Mouse (Mus musculus) intestine, embryonic 15.5 days (tissue): ENCODE measurements around the gene Wnt3a. TPM values are rescaled to one million over a fixed set of nuclear protein-coding genes. Genes with fewer than 3 reads are reported as not detected.

ENCODE experiments used
- ATAC-seq: fragments of 200-750 bp; cut with Nextera tagmentation; 2 replicates; pipeline ENCODE4 v1.8.0; 2017; ENCODE audit warnings: moderate TSS enrichment, moderate library complexity
- H3K27ac ChIP-seq: fragments of 300-500 bp; sonication (generic); 2 replicates; pipeline ENCODE4 v1.5.1; 2015; ENCODE audit warnings: mild to moderate bottlenecking, inconsistent platforms
- H3K27me3 ChIP-seq: fragments of 300-500 bp; sonication (generic); replicated peaks from 2 replicates; pipeline ENCODE4 v1.6.1; 2015; ENCODE audit warnings: inconsistent platforms
- H3K36me3 ChIP-seq: fragments of 300-500 bp; sonication (generic); 2 replicates; pipeline ENCODE4 v1.6.1; 2015; ENCODE audit warnings: inconsistent platforms
- H3K4me1 ChIP-seq: fragments of 300-500 bp; sonication (generic); replicated peaks from 2 replicates; pipeline ENCODE4 v1.6.1; 2015; ENCODE audit warnings: inconsistent platforms
- H3K4me2 ChIP-seq: fragments of 300-500 bp; sonication (generic); replicated peaks from 2 replicates; pipeline ENCODE4 v1.6.1; 2015; ENCODE audit warnings: mild to moderate bottlenecking, inconsistent platforms
- H3K4me3 ChIP-seq: fragments of 300-500 bp; sonication (generic); replicated peaks from 2 replicates; pipeline ENCODE4 v1.5.1; 2015; ENCODE audit warnings: inconsistent platforms
- H3K9ac ChIP-seq: fragments of 300-500 bp; sonication (generic); 2 replicates; pipeline ENCODE4 v1.6.1; 2015; ENCODE audit warnings: inconsistent platforms
- H3K9me3 ChIP-seq: fragments of 300-500 bp; sonication (generic); 2 replicates; pipeline ENCODE4 v1.6.1; 2016; ENCODE audit warnings: inconsistent platforms
- WGBS: fragments of 180-500 bp; shearing (Covaris S2); methylation state at CpG from one replicate; pipeline ENCODE4 v1.1.7; 2015; 5-methylcytosine and 5-hydroxymethylcytosine counted together
- polyA plus RNA-seq: library from polyadenylated mRNA; unstranded; fragments of >200 nt; fragmentation: Nextera tagmentation; extraction: Ambion mirVana; gene quantifications from 2 replicates; pipeline ENCODE4 v1.2.1, GENCODE M21; 2015

Gene Wnt3a
- polyA plus RNA-seq, result not detected in 2 replicates

- Histone ChIP-seq H3K9ac (no peak within 1 kb of the TSS), H3K9me3 (no peaks in the 10 kb centered on the region)
- 3% methylated on average over 39 of the region's 60 CpGs for WGBS
These were observed at the start of gene Wnt3a for GRCm38 (mm10) chr11:59290702-59291303. Wnt3a (minus strand) TSS chr11:59290752.

GRCm38 (mm10) chr11:59338736-59339120, 48.2 kb upstream of the Wnt3a start:
- Histone ChIP-seq H3K4me3 (no peak overlapping the region), H3K4me2 (no peak overlapping the region), H3K27me3 (no peaks in the 10 kb centered on the region), H3K9ac (no peak overlapping the region), H3K36me3 (no peaks in the 10 kb centered on the region), H3K27ac (no peak overlapping the region), H3K9me3 (no peaks in the 10 kb centered on the region), H3K4me1 (peaks cover 9% of the 10 kb centered on the region)
- 83% methylated on average over 2 of the region's 2 CpGs for whole genome bisulfite sequencing
- ATAC-seq, result no peak

More at GRCm38 (mm10) chr11:59290702-59291303, at the start of gene Wnt3a:
- Histone ChIP-seq H3K27me3 (peaks cover 82% of the 10 kb centered on the region), H3K27ac (no peak within 1 kb of the TSS), H3K4me1 (peaks cover 11% of the 10 kb centered on the region), H3K4me2 (peak within 1 kb of the TSS; percentile 61), H3K36me3 (no peaks in the 10 kb centered on the region), H3K4me3 (peak within 1 kb of the TSS; percentile 30)
- ATAC-seq, result no peak

GRCm38 (mm10) chr11:59337955-59338735, 47.6 kb upstream of the Wnt3a start:
- no peaks in the 10 kb centered on the region for H3K9me3 ChIP-seq
- no peak for ATAC-seq
- no peak overlapping the region for H3K4me3 ChIP-seq
- no peaks in the 10 kb centered on the region for H3K36me3 ChIP-seq
- no peak overlapping the region for H3K4me2 ChIP-seq
- no peak overlapping the region for H3K9ac ChIP-seq
- no peak overlapping the region for H3K27ac ChIP-seq
- peaks cover 9% of the 10 kb centered on the region for H3K4me1 ChIP-seq
- 65% methylated on average over 13 of the region's 13 CpGs for WGBS
- no peaks in the 10 kb centered on the region for H3K27me3 ChIP-seq

GRCm38 (mm10) chr11:59336381-59336780, 45.8 kb upstream of the Wnt3a start:
- WGBS, result 6% methylated on average over 1 of the region's 1 CpGs
- Histone ChIP-seq H3K4me1 (peaks cover 13% of the 10 kb centered on the region), H3K9ac (no peak overlapping the region), H3K27me3 (no peaks in the 10 kb centered on the region), H3K4me2 (no peak overlapping the region), H3K36me3 (no peaks in the 10 kb centered on the region), H3K9me3 (no peaks in the 10 kb centered on the region), H3K27ac (no peak overlapping the region), H3K4me3 (no peak overlapping the region)
- ATAC-seq, result peak; percentile 50

- Histone ChIP-seq H3K4me1 (peaks cover 17% of the 10 kb centered on the region), H3K36me3 (no peaks in the 10 kb centered on the region), H3K9me3 (no peaks in the 10 kb centered on the region), H3K4me2 (no peak overlapping the region), H3K27me3 (no peaks in the 10 kb centered on the region), H3K27ac (no peak overlapping the region), H3K4me3 (no peak overlapping the region), H3K9ac (no peak overlapping the region)
- no peak for ATAC-seq
- 46% methylated on average over 2 of the region's 2 CpGs for WGBS
These were observed 45.4 kb upstream of the Wnt3a start for GRCm38 (mm10) chr11:59335942-59336341.

GRCm38 (mm10) chr11:59335150-59335549, 44.6 kb upstream of the Wnt3a start:
- WGBS, result 76% methylated on average over 4 of the region's 4 CpGs
- no peak overlapping the region for H3K27ac ChIP-seq
- no peak for ATAC-seq

GRCm38 (mm10) chr11:59332938-59333337, 42.4 kb upstream of the Wnt3a start:
- no peak for ATAC-seq
- no peaks in the 10 kb centered on the region for H3K27me3 ChIP-seq
- H3K27ac ChIP-seq, result no peak overlapping the region
- H3K9ac ChIP-seq, result no peak overlapping the region
- 42% methylated on average over 9 of the region's 9 CpGs for whole genome bisulfite sequencing
- no peaks in the 10 kb centered on the region for H3K36me3 ChIP-seq
- H3K4me1 ChIP-seq, result peaks cover 19% of the 10 kb centered on the region
- H3K4me2 ChIP-seq, result no peak overlapping the region
- H3K4me3 ChIP-seq, result no peak overlapping the region
- H3K9me3 ChIP-seq, result no peaks in the 10 kb centered on the region

More at GRCm38 (mm10) chr11:59335150-59335549, 44.6 kb upstream of the Wnt3a start:
- Histone ChIP-seq H3K27me3 (no peaks in the 10 kb centered on the region), H3K4me2 (no peak overlapping the region), H3K4me3 (no peak overlapping the region), H3K9me3 (no peaks in the 10 kb centered on the region), H3K36me3 (no peaks in the 10 kb centered on the region), H3K9ac (no peak overlapping the region), H3K4me1 (peaks cover 19% of the 10 kb centered on the region)

GRCm38 (mm10) chr11:59331167-59331869, 40.8 kb upstream of the Wnt3a start:
- no peak overlapping the region for H3K27ac ChIP-seq
- H3K9me3 ChIP-seq, result no peaks in the 10 kb centered on the region
- H3K4me2 ChIP-seq, result peak overlapping the region; percentile 11; the same call in 1 of the 2 replicates
- H3K4me3 ChIP-seq, result no peak overlapping the region
- H3K27me3 ChIP-seq, result no peaks in the 10 kb centered on the region
- peak; percentile 76 for ATAC-seq
- H3K9ac ChIP-seq, result no peak overlapping the region
- H3K4me1 ChIP-seq, result peaks cover 15% of the 10 kb centered on the region
- WGBS, result 71% methylated on average over 16 of the region's 16 CpGs
- no peaks in the 10 kb centered on the region for H3K36me3 ChIP-seq

GRCm38 (mm10) chr11:59330560-59330959, 40.0 kb upstream of the Wnt3a start:
- ATAC-seq, result peak; percentile 51
- Histone ChIP-seq H3K9me3 (no peaks in the 10 kb centered on the region), H3K27me3 (no peaks in the 10 kb centered on the region), H3K4me3 (no peak overlapping the region), H3K27ac (no peak overlapping the region), H3K36me3 (no peaks in the 10 kb centered on the region), H3K4me1 (0 out of 2 replicates have a peak, but pooled peaks cover 12% of the 10 kb centered on the region), H3K9ac (no peak overlapping the region), H3K4me2 (no peak overlapping the region)
- 52% methylated on average over 5 of the region's 5 CpGs for WGBS

- ATAC-seq, result no peak
- no peak overlapping the region for H3K9ac ChIP-seq
- no peaks in the 10 kb centered on the region for H3K27me3 ChIP-seq
- H3K36me3 ChIP-seq, result no peaks in the 10 kb centered on the region
- no peak overlapping the region for H3K4me2 ChIP-seq
- peaks cover 15% of the 10 kb centered on the region; the same call in 1 of the 2 replicates for H3K4me1 ChIP-seq
- no peaks in the 10 kb centered on the region for H3K9me3 ChIP-seq
- 59% methylated on average over 6 of the region's 6 CpGs for whole genome bisulfite sequencing
- H3K4me3 ChIP-seq, result no peak overlapping the region
- H3K27ac ChIP-seq, result no peak overlapping the region
These were observed 39.1 kb upstream of the Wnt3a start for GRCm38 (mm10) chr11:59329616-59330015.

- Histone ChIP-seq H3K4me1 (peaks cover 15% of the 10 kb centered on the region; the same call in 1 of the 2 replicates), H3K36me3 (no peaks in the 10 kb centered on the region), H3K9ac (no peak overlapping the region), H3K27ac (no peak overlapping the region), H3K4me2 (no peak overlapping the region), H3K27me3 (no peaks in the 10 kb centered on the region), H3K9me3 (no peaks in the 10 kb centered on the region), H3K4me3 (no peak overlapping the region)
- no peak for ATAC-seq
- WGBS, result 86% methylated on average over 18 of the region's 18 CpGs
These were observed 37.1 kb upstream of the Wnt3a start for GRCm38 (mm10) chr11:59327625-59328024.

- ATAC-seq, result peak; percentile 66
- H3K27ac ChIP-seq, result no peak overlapping the region
- H3K4me1 ChIP-seq, result peaks cover 5% of the 10 kb centered on the region; the same call in 1 of the 2 replicates
- H3K4me3 ChIP-seq, result no peak overlapping the region
- no peaks in the 10 kb centered on the region for H3K9me3 ChIP-seq
- H3K9ac ChIP-seq, result no peak overlapping the region
- WGBS, result 43% methylated on average over 5 of the region's 5 CpGs
- no peak overlapping the region for H3K4me2 ChIP-seq
- H3K36me3 ChIP-seq, result no peaks in the 10 kb centered on the region
- no peaks in the 10 kb centered on the region for H3K27me3 ChIP-seq
These were observed 34.2 kb upstream of the Wnt3a start for GRCm38 (mm10) chr11:59324777-59325176.
